Mouse (Mus musculus): Measurements from ENCODE around the gene Abca1.

DNA sequence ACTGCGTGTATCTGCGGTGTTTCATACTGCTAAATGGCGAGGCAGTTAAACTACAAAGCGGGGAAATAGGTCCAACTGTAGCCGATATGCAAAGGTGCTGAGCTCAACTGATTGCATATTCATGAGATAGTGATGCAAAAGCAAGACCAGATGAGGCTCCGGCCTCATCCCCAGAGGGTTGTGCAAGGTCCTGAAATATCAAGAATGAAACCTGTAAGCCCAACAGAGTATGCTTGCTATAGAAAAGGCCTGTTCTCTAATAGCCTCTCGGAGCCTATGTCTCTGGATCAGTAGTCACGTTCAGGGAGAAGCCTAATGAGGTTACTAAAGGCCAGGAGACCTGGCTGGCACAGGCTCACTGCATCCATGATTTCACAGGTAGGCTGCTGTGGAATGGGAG is 9.2 kb downstream of the Abca1 start:
- TF ChIP-seq CTCF (IDR thresholded peaks at IDR 0.05; ENCODE audit: low read depth), result no peak
- TF ChIP-seq EP300 (optimal IDR thresholded peaks at IDR 0.05), result no peak
